Mouse (Mus musculus) olfactory bulb, adult 2 months (tissue): Measurements from ENCODE around the gene Cecr2.

ENCODE experiments used
- CTCF ChIP-seq: fragments of 200-500 bp; IDR thresholded peaks from 2 replicates; pipeline ENCODE4 v1.5.1; 2012; ENCODE audit warnings: low read depth, mild to moderate bottlenecking, low read length, moderate library complexity; ENCODE audit not compliant: insufficient read depth
- POLR2A ChIP-seq: fragments of 200-500 bp; IDR thresholded peaks from 2 replicates; pipeline ENCODE4 v1.6.1; 2012; ENCODE audit warnings: mild to moderate bottlenecking, low read depth, low read length, moderate library complexity; ENCODE audit not compliant: insufficient read depth

DNA sequence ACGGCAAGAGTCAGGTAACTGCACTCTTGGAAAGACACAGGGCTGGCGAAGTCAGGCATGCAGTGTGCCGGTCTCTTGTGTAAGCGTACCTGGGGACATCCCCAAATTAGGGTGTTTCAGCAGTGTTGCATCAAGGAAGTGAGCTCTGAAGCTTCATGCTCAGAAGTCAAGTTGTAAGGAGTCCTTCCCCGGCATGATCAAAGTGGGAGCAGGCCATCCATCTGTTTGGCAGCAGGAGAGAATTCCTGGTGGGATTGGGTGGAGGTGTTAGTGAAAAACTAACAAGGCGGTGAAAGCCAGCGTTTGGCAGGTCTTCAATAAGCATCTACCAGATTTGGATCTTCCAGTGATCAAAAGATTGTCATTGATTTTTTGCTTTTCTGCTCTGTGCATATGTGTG lies 7.3 kb upstream of the Cecr2 start:
- TF ChIP-seq CTCF (no peak), POLR2A (no peak)
